Mouse (Mus musculus): ENCODE results near the gene Id1.

Gene Id1

DNA sequence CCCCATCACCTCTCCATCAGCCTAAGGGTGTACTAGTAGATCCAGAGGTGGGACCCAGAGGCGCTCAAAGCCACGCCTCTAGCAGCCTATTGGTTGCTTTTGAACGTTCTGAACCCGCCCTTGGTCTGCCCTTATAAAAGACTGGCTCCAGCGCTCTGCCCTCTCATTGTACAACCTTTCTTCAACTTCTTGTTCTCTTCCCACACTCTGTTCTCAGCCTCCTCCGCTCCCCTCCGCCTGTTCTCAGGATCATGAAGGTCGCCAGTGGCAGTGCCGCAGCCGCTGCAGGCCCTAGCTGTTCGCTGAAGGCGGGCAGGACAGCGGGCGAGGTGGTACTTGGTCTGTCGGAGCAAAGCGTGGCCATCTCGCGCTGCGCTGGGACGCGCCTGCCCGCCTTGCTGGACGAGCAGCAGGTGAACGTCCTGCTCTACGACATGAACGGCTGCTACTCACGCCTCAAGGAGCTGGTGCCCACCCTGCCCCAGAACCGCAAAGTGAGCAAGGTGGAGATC, at the start of gene Id1:
Id1 (plus strand) TSS at position 162 of the 512 bp plus-strand sequence.
- CTCF ChIA-PET, result no interaction called here

DNA sequence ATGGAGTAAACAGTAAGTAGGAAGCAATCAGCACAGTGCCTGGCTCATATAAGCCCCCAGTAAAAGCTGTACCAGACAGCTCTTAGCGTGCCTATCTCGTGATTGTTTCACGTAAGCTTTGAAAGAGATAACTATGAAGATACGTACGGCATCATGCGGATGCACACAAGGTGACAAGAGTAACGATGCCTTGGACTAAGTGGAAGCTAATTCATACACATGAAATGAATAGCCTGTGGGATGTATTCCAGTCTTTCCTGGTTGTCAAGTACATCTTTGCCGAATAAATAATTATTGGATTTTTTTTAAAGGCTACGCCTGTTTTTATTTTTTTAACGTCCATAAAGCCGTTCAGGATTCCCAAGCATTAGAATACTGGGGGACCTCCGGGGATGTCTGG, 49.7 kb upstream of the Id1 start:
- CTCF ChIA-PET, result interaction anchor here (0.6 kb wide), 1 partner anchor 193 kb away, joined by 5 read pairs; no protein-coding TSS in a partner anchor

DNA sequence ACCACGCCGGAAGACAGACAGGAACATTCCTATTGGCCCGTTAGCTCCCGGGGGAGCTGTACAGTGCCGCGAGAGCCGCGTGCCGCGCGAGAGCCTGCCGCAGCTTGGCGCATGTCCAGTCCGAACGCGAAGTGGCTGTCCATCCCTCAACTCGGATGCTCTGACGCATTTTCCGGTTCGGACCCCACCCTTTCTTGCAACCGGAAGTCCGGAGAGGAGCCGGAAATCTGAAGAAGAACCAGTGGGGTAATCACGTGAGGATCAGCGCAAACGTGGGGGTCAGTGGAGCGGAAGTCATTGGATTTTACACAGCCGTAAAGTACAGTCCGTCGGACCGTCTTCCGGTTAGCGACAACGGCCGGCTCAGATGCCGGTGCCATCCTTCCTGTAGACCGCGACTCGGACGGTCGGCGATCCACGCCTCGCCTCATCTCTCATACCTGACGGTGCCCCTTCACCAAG, 49.2 kb upstream of the Id1 start, which contains the start of gene Mcts2:
Mcts2 (plus strand) TSS at position 230 of the 462 bp plus-strand sequence.
- CTCF ChIA-PET, result interaction anchor here (0.6 kb wide), 1 partner anchor 193 kb away, joined by 5 read pairs; no protein-coding TSS in a partner anchor

DNA sequence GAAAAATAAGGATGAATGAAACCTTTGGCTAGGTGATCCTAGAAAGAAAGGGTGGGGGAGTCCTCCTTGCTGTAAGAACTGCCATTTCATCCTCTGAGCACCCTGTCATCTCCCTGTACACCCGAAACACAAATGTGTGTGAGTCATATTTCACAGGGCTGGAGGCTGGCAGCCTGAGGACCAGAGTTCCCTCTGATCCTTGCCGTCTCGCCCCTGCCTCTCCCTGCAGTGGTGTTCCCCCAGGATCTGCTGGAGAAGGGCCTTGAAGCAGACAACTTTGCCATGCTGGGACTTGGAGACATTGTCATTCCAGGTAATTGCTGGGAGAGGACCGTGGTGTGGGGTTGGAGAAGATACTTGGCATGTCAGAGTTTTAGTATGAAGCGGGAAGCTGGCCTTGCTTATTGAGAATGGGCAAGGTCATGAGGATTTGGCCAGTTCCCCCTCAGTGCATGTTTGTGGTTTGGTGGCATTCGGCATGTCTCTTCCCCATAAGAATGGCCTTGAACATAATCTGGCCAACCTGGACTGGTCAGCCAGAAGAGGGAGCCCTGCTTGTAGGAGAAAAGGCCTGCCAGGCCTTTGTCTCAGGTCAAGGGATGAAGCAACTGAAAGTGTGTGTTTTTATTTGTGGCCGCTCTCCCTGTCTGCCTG, 44.4 kb upstream of the Id1 start:
- CTCF ChIA-PET, result interaction anchor here (0.5 to 1.0 kb wide), 2 partner anchors 64 to 133 kb away, joined by 3 to 13 read pairs; no protein-coding TSS in a partner anchor

DNA sequence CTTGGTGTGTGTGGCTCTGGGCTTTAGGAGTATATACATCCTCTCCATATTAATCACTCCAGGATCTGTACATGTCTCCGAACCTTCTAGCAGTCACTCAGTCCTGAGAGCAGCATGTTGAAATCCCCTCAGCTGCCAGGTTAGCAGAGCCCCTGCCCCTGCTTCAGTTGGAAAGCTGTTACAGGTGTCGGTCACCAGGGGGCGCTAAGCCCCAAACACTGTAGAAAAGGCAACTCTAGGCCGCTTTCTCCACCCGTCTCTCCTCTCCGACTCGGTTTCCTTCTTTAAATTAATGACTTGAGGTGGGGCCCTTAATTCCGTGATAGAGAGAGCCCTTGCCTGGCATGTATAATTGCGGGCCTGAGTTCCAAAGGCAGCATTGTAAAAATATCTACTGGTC, 42.8 kb upstream of the Id1 start:
- CTCF ChIA-PET, result interaction anchor here (0.6 to 1.7 kb wide), 3 partner anchors 11 to 140 kb away, joined by 3 to 6 read pairs (median 4); no protein-coding TSS in a partner anchor

DNA sequence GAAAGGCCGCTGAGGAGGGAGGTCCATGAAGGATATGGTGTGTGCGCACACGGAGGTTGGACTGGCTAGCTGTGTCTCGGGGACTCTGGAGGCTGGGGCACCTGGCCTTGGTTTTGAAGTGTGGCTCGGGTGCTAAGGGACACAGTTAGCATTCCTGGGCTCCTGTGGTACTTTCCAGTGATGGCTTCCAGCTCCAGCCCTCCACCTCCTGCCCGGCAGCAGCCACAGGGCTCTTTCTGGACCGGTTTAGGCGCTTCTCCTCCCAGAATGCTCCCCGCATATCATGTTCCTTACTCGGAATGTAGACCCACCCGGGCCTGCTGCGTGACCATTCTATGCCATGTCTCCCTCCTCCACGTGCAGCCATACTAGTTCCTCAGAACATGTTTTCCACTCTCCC, 42.3 kb upstream of the Id1 start:
- CTCF ChIA-PET, result interaction anchor here (0.6 to 1.7 kb wide), 3 partner anchors 12 to 140 kb away, joined by 3 to 6 read pairs (median 4); no protein-coding TSS in a partner anchor

DNA sequence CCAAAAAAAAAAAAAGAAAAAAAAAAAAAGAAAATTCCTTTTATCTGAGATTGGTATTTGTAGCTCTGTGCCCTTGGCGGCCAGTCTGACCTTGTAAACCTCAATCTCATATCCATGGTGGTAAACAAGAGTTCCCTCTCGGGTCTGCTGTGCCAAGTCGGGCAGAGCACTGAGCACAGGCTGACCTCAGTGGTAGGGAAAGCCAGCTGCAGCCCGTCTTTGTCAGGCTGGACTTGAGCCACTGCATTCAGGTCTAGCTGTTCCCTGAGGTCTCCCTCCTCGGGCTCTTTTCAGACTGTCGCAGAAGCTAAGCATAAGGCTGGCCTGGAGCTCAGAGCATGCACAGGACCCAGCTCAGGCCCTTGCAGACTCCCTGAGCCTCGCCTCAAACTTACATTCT, 41.3 kb upstream of the Id1 start:
- CTCF ChIA-PET, result interaction anchor here (1.7 kb wide), 1 partner anchor 13 kb away, joined by 4 read pairs; no protein-coding TSS in a partner anchor

DNA sequence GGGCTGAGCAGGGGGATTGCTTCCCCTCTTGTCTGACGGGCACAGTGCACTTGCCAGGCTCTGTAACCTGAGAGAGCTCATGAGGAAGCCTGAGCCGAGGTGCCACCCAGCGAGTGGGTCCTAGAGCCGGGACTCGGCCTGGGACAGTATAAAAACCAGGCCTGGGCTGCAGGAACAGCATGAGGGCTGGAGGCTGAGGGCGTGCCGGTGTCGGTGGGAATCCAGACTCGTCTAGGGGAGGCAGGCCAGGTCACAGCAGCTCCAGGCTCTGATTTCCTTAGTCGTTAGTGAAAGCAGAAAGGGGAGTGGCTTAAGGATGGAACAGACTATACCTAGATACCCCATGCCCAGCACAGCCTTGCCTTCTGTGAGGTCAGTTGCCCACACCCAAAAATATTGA, 40.0 kb upstream of the Id1 start:
- CTCF ChIA-PET, result interaction anchor here (0.5 to 1.3 kb wide), 4 partner anchors 16 to 130 kb away, joined by 3 to 10 read pairs (median 4); no protein-coding TSS in a partner anchor

DNA sequence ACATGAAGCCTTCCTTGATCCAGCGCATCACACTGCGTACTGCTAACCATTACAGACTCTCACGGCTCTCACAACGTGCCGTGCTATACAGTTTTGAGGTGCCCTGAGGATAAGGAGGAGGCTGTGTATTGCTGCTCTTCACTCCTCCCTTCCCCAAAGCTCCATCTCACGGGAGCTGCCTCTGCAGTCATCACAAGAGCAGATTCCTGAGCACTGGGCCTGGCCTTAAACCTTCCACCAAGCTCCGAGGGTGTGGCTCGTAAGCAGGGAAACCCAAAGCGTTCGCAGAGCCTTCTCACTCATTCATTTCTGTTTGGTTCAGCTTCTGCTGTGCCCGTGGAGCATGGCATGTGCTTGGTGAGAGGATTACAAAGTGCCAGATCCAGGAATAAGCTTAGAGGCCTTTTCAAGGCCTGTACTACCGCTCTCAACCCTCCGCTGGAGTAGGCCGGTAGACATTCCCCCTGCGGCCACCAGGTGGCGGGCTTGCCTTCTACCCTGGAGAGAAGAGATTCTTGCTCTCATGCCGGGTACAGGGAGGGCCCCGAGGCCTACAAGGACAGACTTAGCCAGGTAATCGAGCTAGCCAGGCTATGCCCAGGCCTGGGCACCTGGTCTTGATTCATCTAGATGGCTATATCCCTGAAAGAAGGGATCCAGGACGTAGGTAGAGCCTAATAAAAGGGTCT, 39.4 kb upstream of the Id1 start:
- CTCF ChIA-PET, result interaction anchor here (0.5 to 1.3 kb wide), 6 partner anchors 16 to 147 kb away, joined by 3 to 10 read pairs (median 4); no protein-coding TSS in a partner anchor

DNA sequence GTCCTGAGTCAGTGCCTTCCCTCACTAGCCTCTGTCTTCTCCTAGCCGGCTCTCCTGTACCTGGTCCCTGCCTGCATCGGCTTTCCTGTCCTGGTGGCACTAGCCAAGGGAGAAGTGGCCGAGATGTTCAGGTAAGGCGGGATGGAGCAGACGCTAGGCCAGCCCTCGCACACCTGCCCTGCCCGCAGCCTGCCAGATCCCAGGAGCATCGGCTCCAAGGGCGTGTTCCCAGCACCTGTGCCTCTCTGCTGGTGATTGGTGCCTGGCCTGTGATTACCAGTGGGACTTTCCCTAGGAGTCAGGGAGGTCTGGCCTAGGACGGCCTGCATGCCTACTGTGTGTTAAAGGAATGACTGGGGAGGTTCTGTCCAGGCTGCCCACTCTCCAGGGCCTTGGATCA, 35.9 kb upstream of the Id1 start:
- CTCF ChIA-PET, result interaction anchor here (0.6 kb wide), 1 partner anchor 130 kb away, joined by 12 read pairs; no protein-coding TSS in a partner anchor

DNA sequence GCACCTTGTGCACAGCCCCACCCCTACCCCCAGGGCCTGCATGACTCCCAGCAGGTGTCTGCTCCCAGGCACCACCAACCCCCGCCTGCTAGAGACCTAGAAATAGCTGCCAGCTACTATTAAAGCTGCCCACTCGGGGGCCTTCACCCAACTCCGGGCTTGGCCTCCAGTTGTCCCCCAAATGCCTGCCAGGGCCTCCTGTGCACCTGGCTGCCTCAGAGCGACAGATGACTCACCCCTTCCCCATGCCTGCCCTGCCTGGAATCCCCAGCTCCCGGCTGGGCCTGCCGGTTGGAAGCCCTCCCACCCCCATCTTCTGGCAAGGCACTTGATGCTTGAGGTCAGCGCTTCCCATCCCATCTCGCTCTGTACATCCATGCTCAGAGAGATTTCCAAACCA, 35.3 kb upstream of the Id1 start:
- CTCF ChIA-PET, result no interaction called here

DNA sequence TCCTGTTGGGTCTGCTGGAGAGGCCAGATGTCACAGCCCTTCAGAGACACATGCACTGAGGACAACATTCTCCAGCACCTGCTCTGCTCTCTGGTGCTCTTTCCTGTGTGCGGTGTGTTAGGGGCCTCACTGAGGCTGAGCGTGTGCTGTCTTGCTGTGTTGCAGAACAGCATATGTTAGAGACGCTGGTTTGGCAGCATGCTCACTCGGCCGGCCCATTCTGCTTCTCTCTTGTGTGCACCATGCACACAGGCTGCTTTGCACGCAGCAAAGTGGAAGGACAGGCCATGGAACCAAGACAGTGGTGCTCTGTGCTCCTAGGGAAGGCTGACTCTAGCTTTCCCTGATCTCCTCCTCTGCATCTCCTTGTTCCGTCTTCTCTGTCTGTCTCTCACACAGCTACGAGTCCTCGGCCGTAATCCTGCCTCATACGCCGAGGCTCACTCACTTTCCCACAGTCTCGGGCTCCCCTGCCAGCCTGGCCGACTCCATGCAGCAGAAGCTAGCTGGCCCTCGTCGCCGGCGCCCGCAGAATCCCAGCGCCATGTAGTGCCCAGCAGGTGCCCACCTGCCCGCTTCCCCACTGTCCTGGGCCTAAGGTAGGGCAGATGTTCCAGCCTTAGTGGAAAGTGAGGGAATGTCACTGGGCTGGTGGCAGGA, 32.3 kb upstream of the Id1 start:
- CTCF ChIA-PET, result no interaction called here

DNA sequence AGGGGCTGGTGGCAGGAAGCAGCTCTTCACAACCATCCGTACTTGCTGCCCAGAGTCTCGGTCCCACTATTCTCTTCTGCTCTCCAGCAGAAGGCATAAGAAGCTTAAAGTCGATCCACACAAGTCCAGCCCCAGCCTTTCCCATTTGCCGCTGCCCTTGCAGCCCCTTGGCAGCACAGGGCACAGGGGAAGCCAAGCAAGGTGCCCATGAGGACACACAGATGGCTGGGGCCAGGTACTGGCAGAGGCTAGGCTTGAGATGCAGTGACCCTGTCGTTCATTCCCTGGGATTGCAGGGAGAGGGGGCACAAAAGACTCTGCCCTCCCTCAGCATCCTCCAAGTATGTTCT, 31.8 kb upstream of the Id1 start:
- CTCF ChIA-PET, result no interaction called here

DNA sequence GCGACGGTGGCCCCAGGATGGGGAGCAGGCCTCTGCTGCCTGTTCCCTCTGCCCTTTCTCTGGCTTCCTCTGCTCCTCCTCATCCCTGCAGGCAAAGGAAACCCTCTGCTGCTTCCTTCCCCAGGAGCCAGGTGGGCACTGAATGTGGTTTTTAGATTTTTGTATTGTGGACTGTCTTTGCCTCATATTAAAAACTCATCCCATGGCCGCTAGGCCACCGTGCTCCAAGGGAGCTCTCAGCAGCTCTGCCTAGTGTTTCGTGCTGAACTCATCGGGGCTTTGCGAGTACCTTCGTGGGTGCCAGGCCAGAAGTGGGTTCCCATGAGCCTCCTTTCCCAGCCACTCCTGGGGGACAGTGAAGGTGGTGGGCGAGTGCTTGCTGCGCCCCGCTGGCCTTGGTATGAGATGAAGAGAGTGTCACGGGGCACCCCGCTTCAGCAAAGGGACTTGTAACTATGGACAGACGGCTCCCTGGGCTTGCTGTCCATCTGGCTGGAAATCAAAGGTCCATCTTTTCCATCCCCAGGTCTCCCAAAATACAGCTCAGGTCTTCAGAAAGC, 31.2 kb upstream of the Id1 start:
- CTCF ChIA-PET, result no interaction called here

DNA sequence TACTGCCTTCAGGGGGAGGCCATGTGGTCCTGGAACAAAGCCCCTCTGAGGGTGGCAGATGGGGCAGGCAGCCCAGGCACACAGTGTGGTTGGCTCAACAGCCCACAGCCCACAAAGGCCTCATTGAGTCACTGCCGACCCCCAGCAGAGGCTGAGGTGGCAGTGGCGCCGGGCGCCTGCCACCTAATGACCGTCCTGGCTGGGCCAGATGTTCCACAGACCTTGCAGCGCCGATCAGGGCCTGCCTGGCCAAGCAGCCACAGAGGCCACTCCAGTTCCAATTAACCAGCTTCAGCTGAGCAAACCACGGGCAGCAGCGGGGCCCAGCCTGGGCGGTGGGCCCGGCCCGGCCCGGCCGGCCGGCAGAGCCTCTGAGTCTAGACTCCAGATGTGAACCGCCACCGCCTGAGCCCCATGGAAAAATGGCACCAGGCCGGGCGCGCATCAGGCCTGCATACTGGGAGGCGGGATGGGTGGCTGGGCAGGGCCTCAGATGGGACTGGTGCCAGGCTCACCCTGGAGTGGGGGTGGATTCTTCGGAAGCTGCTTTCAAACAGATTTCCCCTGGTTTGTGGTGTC, 30.0 kb upstream of the Id1 start:
- CTCF ChIA-PET, result no interaction called here

DNA sequence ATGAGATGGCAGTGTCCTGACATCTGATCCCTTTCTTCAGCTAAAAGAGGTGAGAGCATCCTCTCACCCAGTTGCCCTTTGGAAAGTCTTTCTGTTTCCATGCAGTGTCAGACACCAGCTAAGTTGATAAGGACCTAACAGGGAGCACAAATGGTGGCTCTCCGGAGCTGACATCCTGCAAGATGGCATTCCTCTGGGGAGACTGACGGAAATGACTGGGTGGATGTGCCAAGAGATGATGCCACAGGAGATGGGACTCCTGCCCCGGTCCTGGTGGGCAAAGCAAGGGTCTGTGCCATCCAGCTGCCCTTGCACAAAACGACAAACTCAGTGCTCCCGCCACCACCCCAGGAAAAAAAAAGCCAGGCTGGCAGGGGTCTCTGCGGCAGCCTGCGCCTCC, 28.9 kb upstream of the Id1 start:
- CTCF ChIA-PET, result interaction anchor here (0.6 kb wide), 1 partner anchor 12 kb away, joined by 3 read pairs; no protein-coding TSS in a partner anchor

DNA sequence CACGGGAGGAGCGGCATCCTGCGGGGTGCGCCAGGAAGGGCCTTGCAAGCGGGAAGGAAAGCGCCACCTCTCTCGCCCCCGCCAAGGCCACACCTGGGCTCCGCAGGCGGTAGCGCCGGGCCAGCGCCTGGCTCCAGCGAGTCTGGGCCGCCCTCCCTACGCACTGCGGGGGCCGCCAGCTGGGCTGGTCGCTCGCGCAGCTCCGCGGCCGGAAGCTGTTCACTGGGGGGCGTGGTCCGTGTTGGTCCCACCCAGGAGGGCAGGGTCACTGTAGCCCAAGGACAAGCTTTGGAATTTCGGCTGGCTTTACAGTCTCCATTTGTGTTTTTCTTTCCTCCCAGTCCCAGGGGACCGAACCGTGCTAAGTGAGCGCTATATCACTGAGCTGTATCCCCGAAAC, 28.4 kb upstream of the Id1 start:
- CTCF ChIA-PET, result no interaction called here

DNA sequence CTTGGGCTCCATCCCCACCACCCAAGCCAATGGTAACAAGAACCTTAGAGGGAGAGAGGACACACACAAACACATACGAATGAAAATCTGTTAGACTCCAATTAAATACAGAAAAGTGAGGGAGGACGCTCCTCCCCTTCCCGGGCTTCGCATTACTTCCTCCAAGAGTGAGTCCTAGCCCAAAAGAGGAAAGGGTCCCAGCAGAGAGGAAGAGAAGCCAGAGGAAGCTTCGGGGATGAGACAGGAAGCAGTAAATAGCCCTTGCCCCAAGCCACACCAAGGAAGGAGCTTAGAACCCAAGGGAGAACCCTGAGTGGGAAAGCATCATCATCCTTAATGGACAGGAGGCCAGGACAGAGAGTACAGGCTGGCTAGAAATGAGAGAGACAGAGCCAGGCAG, 27.0 kb upstream of the Id1 start:
- CTCF ChIA-PET, result no interaction called here

DNA sequence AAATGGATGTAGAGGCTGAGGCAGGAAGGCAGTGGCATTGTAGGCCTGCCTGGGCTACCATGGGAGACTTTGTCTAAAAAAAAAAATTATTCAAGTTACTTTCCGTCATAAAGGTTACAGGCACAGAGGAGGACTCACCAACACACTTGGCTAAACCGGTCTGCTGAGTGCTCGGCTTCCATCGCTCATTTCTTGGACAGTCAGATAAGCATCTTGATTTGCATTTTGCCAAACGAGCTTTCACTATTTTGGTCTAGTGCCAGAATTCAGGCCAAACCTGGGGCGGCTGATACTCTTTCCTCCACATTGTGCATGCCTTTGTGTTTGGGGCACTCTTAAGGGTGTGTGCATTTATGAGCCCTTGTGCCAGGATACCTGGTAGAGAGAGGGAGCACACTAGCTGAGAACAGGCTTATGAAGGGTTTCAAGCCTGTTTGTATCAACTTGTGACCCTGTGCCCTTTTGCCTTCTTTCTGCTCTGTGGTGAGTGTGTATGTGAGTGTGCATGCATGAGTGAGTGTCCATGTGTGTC, 19.7 kb upstream of the Id1 start:
- CTCF ChIA-PET, result no interaction called here

DNA sequence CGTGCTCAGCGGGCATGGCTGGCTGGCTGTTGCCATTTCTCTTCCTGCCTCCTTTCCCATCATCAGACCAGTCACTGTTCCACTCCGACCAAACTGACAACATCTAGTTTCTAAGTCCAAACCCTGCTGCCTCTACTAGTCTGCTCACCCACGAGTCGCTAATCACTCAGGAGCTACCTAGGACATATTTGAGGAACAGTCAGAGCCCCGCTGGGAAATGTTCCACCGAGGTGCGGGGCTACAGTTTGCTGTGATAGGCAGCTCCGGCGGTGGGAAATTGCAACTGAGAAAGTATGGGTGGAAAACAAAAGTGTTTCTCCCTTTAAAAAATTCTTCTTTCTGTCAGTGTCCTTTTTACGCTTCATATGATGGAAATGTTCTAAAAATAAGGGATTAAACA, 18.4 kb upstream of the Id1 start:
- CTCF ChIA-PET, result no interaction called here

DNA sequence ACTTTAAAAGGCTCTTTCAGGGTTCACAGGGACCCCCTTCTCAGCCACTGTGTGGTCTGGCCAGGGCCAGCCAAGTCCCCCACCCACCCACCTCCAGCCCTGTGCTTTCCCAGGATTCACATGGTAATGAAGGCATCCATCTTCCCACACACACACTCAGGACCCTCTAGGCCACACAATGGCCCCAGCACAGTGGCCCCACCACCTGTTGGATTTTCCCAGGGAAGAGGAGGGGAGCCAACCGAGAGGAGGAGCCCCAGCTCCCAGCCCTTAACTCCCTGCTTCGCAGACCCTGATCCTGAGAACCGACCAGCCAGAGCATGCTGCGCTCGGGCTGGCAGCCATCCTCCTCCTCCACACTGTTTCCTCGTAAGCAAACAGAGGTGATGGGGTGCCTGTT, 18.0 kb upstream of the Id1 start:
- CTCF ChIA-PET, result no interaction called here
